Mouse (Mus musculus) bone marrow, adult 2 months (tissue): ENCODE measurements around the gene Ehd1. TPM values are rescaled to one million over a fixed set of nuclear protein-coding genes. Genes with fewer than 3 reads are reported as not detected.
"Not testable (repeated sequence)": the region's sequence is repeated elsewhere in the genome, so short reads cannot be mapped to it uniquely, and the experiment has no call there.

Experiments used
- H3K27ac ChIP-seq: fragments of 200-500 bp; 2 replicates; pipeline ENCODE4 v1.5.1; 2012; ENCODE audit warnings: low read depth, mild to moderate bottlenecking, control low read depth, inconsistent platforms, low read length; ENCODE audit not compliant: control insufficient read depth, poor library complexity, insufficient read depth
- H3K4me1 ChIP-seq: fragments of 200-500 bp; 2 replicates; pipeline ENCODE4 v1.6.1; 2011; ENCODE audit warnings: low read length; ENCODE audit not compliant: control insufficient read depth, insufficient read depth
- H3K4me3 ChIP-seq: fragments of 200-500 bp; replicated peaks from 2 replicates; pipeline ENCODE3; 2011; ENCODE audit warnings: mild to moderate bottlenecking, low read depth, low read length, control low read depth; ENCODE audit not compliant: control insufficient read depth
- CTCF ChIP-seq: fragments of 200-500 bp; IDR thresholded peaks from 2 replicates; pipeline ENCODE4 v1.5.1; 2011; ENCODE audit warnings: low read length, control low read depth; ENCODE audit not compliant: control insufficient read depth, insufficient read depth
- POLR2A ChIP-seq: fragments of 200-500 bp; IDR thresholded peaks from 2 replicates; pipeline ENCODE4 v1.6.1; 2011; ENCODE audit warnings: low read depth, mild to moderate bottlenecking, control low read depth, low read length, borderline replicate concordance; ENCODE audit not compliant: control insufficient read depth
- WGBS: fragments of 180-500 bp; shearing (Covaris S2); methylation state at CpG from one replicate; pipeline ENCODE4 v1.1.7; 2018; 5-methylcytosine and 5-hydroxymethylcytosine counted together
- polyA plus RNA-seq: library from polyadenylated mRNA; stranded (reverse); fragments of >200 nt; gene quantifications from 2 replicates; pipeline ENCODE4 v1.2.4, GENCODE M21; 2011; ENCODE audit warnings: low replicate concordance; ENCODE audit not compliant: missing spikeins, insufficient read depth, insufficient read length

The Ehd1 gene
- polyA plus RNA-seq, 1 experiment, result 63.1 TPM

GRCm38 (mm10) chr19:6303831-6304230 is 27.3 kb downstream of the Ehd1 start:
- 80% methylated on average over 6 of the region's 6 CpGs for whole genome bisulfite sequencing

GRCm38 (mm10) chr19:6304787-6305516 is 28.4 kb downstream of the Ehd1 start:
- TF ChIP-seq CTCF, result peak; percentile 99
- TF ChIP-seq POLR2A, result no peak
- WGBS, result 25% methylated on average over 5 of the region's 5 CpGs
- peaks cover 1% of the 10 kb centered on the region for H3K4me1 ChIP-seq
- no peak overlapping the region for H3K4me3 ChIP-seq
- no peak overlapping the region for H3K27ac ChIP-seq

More at GRCm38 (mm10) chr19:6303831-6304230, 27.3 kb downstream of the Ehd1 start:
- H3K4me3 ChIP-seq, result no peak overlapping the region
- H3K27ac ChIP-seq, result peak overlapping the region; percentile 19; the same call in 1 of the 2 replicates
- TF ChIP-seq POLR2A (no peak), CTCF (no peak)
- peaks cover 8% of the 10 kb centered on the region for H3K4me1 ChIP-seq

- peak overlapping the region; percentile 70; the same call in 1 of the 2 replicates for H3K27ac ChIP-seq
- H3K4me1 ChIP-seq, result no peaks in the 10 kb centered on the region; the same call in none of the 2 replicates
- TF ChIP-seq CTCF, result no peak
- no peak for TF ChIP-seq POLR2A
- H3K4me3 ChIP-seq, result peak overlapping the region; percentile 64
- WGBS, result 63% methylated on average over 8 of the region's 8 CpGs
These were observed 29.1 kb downstream of the Ehd1 start for GRCm38 (mm10) chr19:6305517-6306115.

- H3K27ac ChIP-seq, result peak within 1 kb of the TSS; percentile 70
- TF ChIP-seq CTCF (no peak), POLR2A (no peak)
- H3K4me1 ChIP-seq, result no peaks in the 10 kb centered on the region; the same call in none of the 2 replicates
- peak within 1 kb of the TSS; percentile 64 for H3K4me3 ChIP-seq
- under 1% methylated on average over 36 of the region's 38 CpGs for WGBS
These were observed 29.6 kb downstream of the Ehd1 start, which contains the start of gene Cdc42bpg for GRCm38 (mm10) chr19:6306137-6306551. Gene Cdc42bpg, plus strand, starts transcription at chr19:6306456.

- no peaks in the 10 kb centered on the region; the same call in none of the 2 replicates for H3K4me1 ChIP-seq
- 1% methylated on average over 30 of the region's 34 CpGs for WGBS
- TF ChIP-seq POLR2A, result 0 out of 2 replicates have a peak, but pooled peaks have one; percentile 52
- peak; percentile 76 for TF ChIP-seq CTCF
- H3K4me3 ChIP-seq, result peak overlapping the region; percentile 64
- peak overlapping the region; percentile 55 for H3K27ac ChIP-seq
These were observed 30.1 kb downstream of the Ehd1 start for GRCm38 (mm10) chr19:6306586-6306985.

- 82% methylated on average over 9 of the region's 9 CpGs for WGBS
- no peaks in the 10 kb centered on the region; the same call in none of the 2 replicates for H3K4me1 ChIP-seq
- no peak for TF ChIP-seq POLR2A
- TF ChIP-seq CTCF, result no peak
- H3K27ac ChIP-seq, result no peak overlapping the region
- no peak overlapping the region for H3K4me3 ChIP-seq
These were observed 31.4 kb downstream of the Ehd1 start for GRCm38 (mm10) chr19:6307733-6308531.

- Histone ChIP-seq H3K27ac (no peak overlapping the region), H3K4me1 (no peaks in the 10 kb centered on the region; the same call in none of the 2 replicates), H3K4me3 (no peak overlapping the region)
- WGBS, result 87% methylated on average over 5 of the region's 5 CpGs
- TF ChIP-seq CTCF (no peak), POLR2A (no peak)
These were observed 33.7 kb downstream of the Ehd1 start for GRCm38 (mm10) chr19:6310181-6310580.

GRCm38 (mm10) chr19:6311783-6312182 is 35.3 kb downstream of the Ehd1 start:
- H3K4me3 ChIP-seq, H3K27ac ChIP-seq, H3K4me1 ChIP-seq: not testable (repeated sequence)
- WGBS, result 78% methylated on average over 3 of the region's 3 CpGs
